Mouse (Mus musculus): ENCODE data around the gene Sars.

Gene Sars

GRCm38 (mm10) chr3:108424944-108425623 is 19.9 kb downstream of the Sars start:
- no peak for DNase-seq (ENCODE audit: low spot score)

- no peak for DNase-seq (ENCODE audit: low spot score)
These were observed 20.9 kb downstream of the Sars start for GRCm38 (mm10) chr3:108423844-108424801.

GRCm38 (mm10) chr3:108423006-108423405 is 22.0 kb downstream of the Sars start:
- no peak for DNase-seq (ENCODE audit: low spot score)

GRCm38 (mm10) chr3:108415831-108416223 is 29.2 kb downstream of the Sars start:
- DNase-seq (ENCODE audit: low spot score), result no peak

- no peak for DNase-seq (ENCODE audit: low spot score)
These were observed 29.9 kb downstream of the Sars start, which contains the start of gene Celsr2 for GRCm38 (mm10) chr3:108414857-108415830. Gene Celsr2 (minus strand): TSS chr3:108415552.

GRCm38 (mm10) chr3:108413634-108414360 is 31.2 kb downstream of the Sars start:
- no peak for DNase-seq (ENCODE audit: low spot score)

GRCm38 (mm10) chr3:108411754-108412121 is 33.3 kb downstream of the Sars start:
- DNase-seq (ENCODE audit: low spot score), result no peak

- DNase-seq (ENCODE audit: low spot score), result no peak
These were observed 33.8 kb downstream of the Sars start for GRCm38 (mm10) chr3:108411026-108411753.

- DNase-seq (ENCODE audit: low spot score), result no peak
These were observed 34.7 kb downstream of the Sars start for GRCm38 (mm10) chr3:108410359-108410714.

- no peak for DNase-seq (ENCODE audit: low spot score)
These were observed 35.2 kb downstream of the Sars start for GRCm38 (mm10) chr3:108409656-108410358.

GRCm38 (mm10) chr3:108408517-108409008 is 36.4 kb downstream of the Sars start:
- no peak for DNase-seq (ENCODE audit: low spot score)

- no peak for DNase-seq (ENCODE audit: low spot score)
These were observed 38.6 kb downstream of the Sars start for GRCm38 (mm10) chr3:108406306-108406885.

- no peak for DNase-seq (ENCODE audit: low spot score)
These were observed 39.3 kb downstream of the Sars start for GRCm38 (mm10) chr3:108405536-108406305.

GRCm38 (mm10) chr3:108402528-108402920 is 42.5 kb downstream of the Sars start:
- no peak for DNase-seq (ENCODE audit: low spot score)

GRCm38 (mm10) chr3:108401692-108402527 is 43.1 kb downstream of the Sars start:
- peak; percentile 59 for DNase-seq (ENCODE audit: low spot score)

GRCm38 (mm10) chr3:108400442-108400841 is 44.6 kb downstream of the Sars start:
- DNase-seq (ENCODE audit: low spot score), result no peak

GRCm38 (mm10) chr3:108398281-108398680 is 46.7 kb downstream of the Sars start:
- DNase-seq (ENCODE audit: low spot score), result no peak

- DNase-seq (ENCODE audit: low spot score), result no peak
These were observed 52.2 kb downstream of the Sars start for GRCm38 (mm10) chr3:108392793-108393192.

All from ovary, postnatal 10 days (tissue).